Mouse (Mus musculus) liver, embryonic 16.5 days (tissue): Measurements from ENCODE around the gene Slc16a7. TPM values are rescaled to one million over a fixed set of nuclear protein-coding genes. Genes with fewer than 3 reads are reported as not detected.

Experiments
- ATAC-seq: fragments of 200-750 bp; cut with Nextera tagmentation; 2 replicates; pipeline ENCODE4 v1.8.0; 2017; ENCODE audit warnings: low read depth, mild to moderate bottlenecking, moderate number of reproducible peaks, moderate library complexity
- H3K27ac ChIP-seq: fragments of 300-500 bp; sonication (generic); 2 replicates; pipeline ENCODE4 v1.5.1; 2014; ENCODE audit warnings: mild to moderate bottlenecking, low read length
- H3K27me3 ChIP-seq: fragments of 300-500 bp; sonication (generic); 2 replicates; pipeline ENCODE4 v1.6.1; 2014; ENCODE audit warnings: low read depth, low read length, mixed read lengths; ENCODE audit not compliant: control insufficient read depth, insufficient read depth
- H3K36me3 ChIP-seq: fragments of 300-500 bp; sonication (generic); 2 replicates; pipeline ENCODE4 v1.6.1; 2014; ENCODE audit warnings: mild to moderate bottlenecking; ENCODE audit not compliant: control insufficient read depth, insufficient read depth
- H3K4me1 ChIP-seq: fragments of 300-500 bp; sonication (generic); 2 replicates; pipeline ENCODE4 v1.6.1; 2014; ENCODE audit warnings: low read depth, low read length, mixed read lengths; ENCODE audit not compliant: control insufficient read depth
- H3K4me2 ChIP-seq: fragments of 300-500 bp; sonication (generic); 2 replicates; pipeline ENCODE4 v1.6.1; 2014; ENCODE audit warnings: low read depth, low read length, mixed read lengths
- H3K4me3 ChIP-seq: fragments of 300-500 bp; sonication (generic); 2 replicates; pipeline ENCODE4 v1.5.1; 2014; ENCODE audit warnings: low read depth, mild to moderate bottlenecking, low read length
- H3K9ac ChIP-seq: fragments of 300-500 bp; sonication (generic); 2 replicates; pipeline ENCODE4 v1.6.1; 2014; ENCODE audit warnings: low read depth, low read length
- H3K9me3 ChIP-seq: fragments of 300-500 bp; sonication (generic); replicated peaks from 2 replicates; pipeline ENCODE4 v1.6.1; 2016; ENCODE audit warnings: low read length; ENCODE audit not compliant: control insufficient read depth
- WGBS: fragments of 180-500 bp; shearing (Covaris S2); extraction: QIAGEN DNeasy Blood & Tissue Kit; methylation state at CpG from one replicate; pipeline ENCODE4 v1.1.7; 2014; ENCODE audit not compliant: insufficient replicate concordance; 5-methylcytosine and 5-hydroxymethylcytosine counted together
- polyA plus RNA-seq: library from polyadenylated mRNA; unstranded; fragments of >200 nt; fragmentation: Nextera tagmentation; extraction: Ambion mirVana; gene quantifications from 2 replicates; pipeline ENCODE4 v1.2.1, GENCODE M21; 2015

The Slc16a7 gene
- polyA plus RNA-seq, 1 experiment from 2014 or later, result 13.4 TPM

DNA sequence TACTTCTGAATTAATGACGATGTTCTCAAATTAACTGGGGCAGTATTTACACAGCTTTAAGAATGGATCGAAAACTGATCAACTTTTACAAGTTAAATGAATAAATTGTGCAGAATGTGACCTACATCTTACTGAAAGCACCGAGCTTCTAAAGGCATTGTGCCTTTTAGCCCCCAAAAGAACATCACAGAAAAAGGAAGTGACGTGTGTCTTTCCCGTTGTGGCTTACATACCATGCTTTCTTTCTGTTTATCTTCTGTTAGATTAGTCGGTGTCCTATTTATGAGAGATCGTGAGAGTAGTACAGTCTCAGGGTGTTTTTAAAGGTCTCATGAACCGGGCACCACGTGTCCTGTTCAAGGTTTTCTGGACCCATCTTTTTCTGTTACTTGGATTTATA, 98.9 kb downstream of the Slc16a7 start:
- Histone ChIP-seq H3K27me3 (no peaks in the 10 kb centered on the region), H3K4me2 (no peak overlapping the region), H3K4me1 (no peaks in the 10 kb centered on the region), H3K9ac (no peak overlapping the region), H3K36me3 (no peaks in the 10 kb centered on the region), H3K9me3 (no peaks in the 10 kb centered on the region), H3K27ac (no peak overlapping the region), H3K4me3 (no peak overlapping the region)
- no peak for ATAC-seq
- WGBS, result 48% methylated on average over 9 of the region's 9 CpGs

DNA sequence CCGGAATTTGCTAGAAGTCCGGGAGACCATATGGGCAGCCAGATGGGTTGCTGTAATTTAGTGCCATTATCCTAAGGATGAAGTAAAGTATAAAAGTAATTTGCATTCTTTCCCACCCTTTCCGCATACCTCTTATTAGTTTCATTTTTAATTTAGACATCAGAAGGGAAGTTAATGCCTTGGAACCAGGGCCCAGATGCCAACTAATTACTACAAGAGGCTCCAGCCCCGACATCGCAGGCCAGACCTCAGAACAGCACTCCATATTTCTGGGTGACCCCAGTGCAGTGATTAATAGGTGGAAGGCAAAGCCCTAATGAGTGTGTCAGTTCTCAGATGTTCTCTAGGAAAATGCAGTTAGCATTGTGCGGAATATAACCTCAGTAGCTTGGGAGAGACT, 100.7 kb downstream of the Slc16a7 start:
- Histone ChIP-seq H3K4me2 (no peak overlapping the region), H3K9ac (no peak overlapping the region), H3K27me3 (no peaks in the 10 kb centered on the region), H3K36me3 (no peaks in the 10 kb centered on the region), H3K9me3 (no peaks in the 10 kb centered on the region), H3K4me1 (no peaks in the 10 kb centered on the region), H3K27ac (no peak overlapping the region), H3K4me3 (no peak overlapping the region)
- WGBS, result 74% methylated on average over 6 of the region's 6 CpGs
- ATAC-seq, result no peak

- Histone ChIP-seq H3K9me3 (no peaks in the 10 kb centered on the region), H3K4me1 (no peaks in the 10 kb centered on the region), H3K27me3 (no peaks in the 10 kb centered on the region), H3K4me2 (no peak overlapping the region), H3K4me3 (no peak overlapping the region), H3K9ac (no peak overlapping the region), H3K27ac (no peak overlapping the region), H3K36me3 (no peaks in the 10 kb centered on the region)
- peak; percentile 66; the same call in 1 of the 2 replicates for ATAC-seq
- WGBS, result 59% methylated on average over 5 of the region's 5 CpGs
Measured at GRCm38 (mm10) chr10:125285386-125285785, 103.9 kb downstream of the Slc16a7 start.

- Histone ChIP-seq H3K9ac (no peak overlapping the region), H3K4me3 (no peak overlapping the region), H3K9me3 (no peaks in the 10 kb centered on the region), H3K27ac (no peak overlapping the region), H3K4me2 (no peak overlapping the region), H3K36me3 (no peaks in the 10 kb centered on the region), H3K4me1 (no peaks in the 10 kb centered on the region), H3K27me3 (no peaks in the 10 kb centered on the region)
- 72% methylated on average over 12 of the region's 12 CpGs for WGBS
- no peak for ATAC-seq
Measured at GRCm38 (mm10) chr10:125275149-125275848, 114.0 kb downstream of the Slc16a7 start.

GRCm38 (mm10) chr10:125274519-125275148, 114.6 kb downstream of the Slc16a7 start:
- Histone ChIP-seq H3K4me1 (no peaks in the 10 kb centered on the region), H3K36me3 (no peaks in the 10 kb centered on the region), H3K9ac (no peak overlapping the region), H3K4me2 (no peak overlapping the region), H3K9me3 (no peaks in the 10 kb centered on the region), H3K27me3 (no peaks in the 10 kb centered on the region), H3K4me3 (no peak overlapping the region), H3K27ac (no peak overlapping the region)
- ATAC-seq, result no peak
- 72% methylated on average over 5 of the region's 5 CpGs for WGBS

DNA sequence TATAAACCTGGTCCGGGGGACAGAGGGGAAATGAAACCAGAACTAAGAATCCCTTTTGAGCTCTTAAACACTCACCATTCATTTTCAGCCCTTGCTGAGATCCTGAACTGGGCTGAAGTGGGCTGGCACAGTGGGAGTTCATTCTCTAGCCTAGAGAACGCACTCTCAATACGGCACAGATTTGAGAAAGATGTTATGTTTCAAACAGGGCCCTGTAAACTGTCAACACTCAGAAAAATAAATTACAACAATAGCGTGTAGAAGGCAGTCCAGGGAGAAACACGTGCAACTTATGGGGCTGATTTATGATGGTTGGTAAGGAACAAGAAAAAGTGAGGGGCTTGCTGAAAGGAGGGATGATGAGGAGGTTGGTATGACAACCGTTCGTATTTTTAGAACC, 115.5 kb downstream of the Slc16a7 start:
- H3K27ac ChIP-seq, result no peak overlapping the region
- no peaks in the 10 kb centered on the region for H3K36me3 ChIP-seq
- H3K4me1 ChIP-seq, result no peaks in the 10 kb centered on the region
- no peak for ATAC-seq
- WGBS, result 62% methylated on average over 7 of the region's 7 CpGs
- H3K27me3 ChIP-seq, result no peaks in the 10 kb centered on the region
- no peak overlapping the region for H3K4me2 ChIP-seq
- no peak overlapping the region for H3K9ac ChIP-seq
- no peaks in the 10 kb centered on the region for H3K9me3 ChIP-seq
- H3K4me3 ChIP-seq, result no peak overlapping the region

DNA sequence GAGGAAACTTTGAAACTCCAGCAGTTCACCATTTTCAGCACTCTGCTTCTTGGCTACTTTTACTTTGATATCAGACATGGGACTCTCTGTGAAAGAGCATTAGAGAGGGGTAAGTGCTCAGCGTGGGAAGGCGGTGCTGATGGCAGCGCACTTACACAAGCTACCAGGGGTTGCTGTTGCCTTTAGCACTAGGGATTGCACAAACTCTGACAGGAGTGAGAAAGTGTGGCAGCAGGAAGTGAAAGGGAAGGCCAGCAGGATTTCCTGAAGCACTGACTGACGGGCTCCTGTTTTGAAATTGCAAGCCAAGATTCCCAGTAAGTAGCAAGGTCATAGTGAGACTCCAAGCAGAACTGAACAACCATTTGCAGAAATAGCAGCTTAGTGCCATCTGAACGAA, 117.8 kb downstream of the Slc16a7 start:
- Histone ChIP-seq H3K9me3 (no peaks in the 10 kb centered on the region), H3K4me3 (no peak overlapping the region), H3K4me2 (no peak overlapping the region), H3K27me3 (no peaks in the 10 kb centered on the region), H3K4me1 (no peaks in the 10 kb centered on the region), H3K36me3 (no peaks in the 10 kb centered on the region), H3K9ac (no peak overlapping the region), H3K27ac (no peak overlapping the region; the same call in 1 of the 2 replicates)
- WGBS, result 37% methylated on average over 5 of the region's 5 CpGs
- ATAC-seq, result peak; percentile 60

DNA sequence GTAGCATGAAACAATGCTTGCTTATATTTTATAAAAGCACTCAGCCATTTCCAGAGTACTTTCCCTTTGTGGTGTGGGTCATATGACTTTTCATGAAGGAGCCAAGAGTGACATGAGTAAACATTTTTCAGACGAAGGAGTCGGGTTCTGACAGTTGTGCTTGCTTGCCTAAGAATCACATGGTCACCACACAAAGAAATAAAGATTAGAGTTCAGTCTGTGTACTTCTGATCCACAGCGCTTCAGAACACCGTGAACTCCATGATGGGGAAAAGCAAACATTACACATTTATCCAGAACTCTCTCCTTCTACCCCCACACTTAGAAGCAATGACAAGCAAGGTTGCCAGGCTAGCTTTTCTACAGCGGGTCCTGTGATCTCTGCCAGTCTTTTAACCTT, 119.0 kb downstream of the Slc16a7 start:
- Histone ChIP-seq H3K4me2 (no peak overlapping the region), H3K27me3 (no peaks in the 10 kb centered on the region), H3K27ac (0 out of 2 replicates have a peak overlapping the region, but pooled peaks have one; percentile 37), H3K4me1 (no peaks in the 10 kb centered on the region), H3K36me3 (no peaks in the 10 kb centered on the region), H3K9ac (no peak overlapping the region), H3K9me3 (no peaks in the 10 kb centered on the region), H3K4me3 (no peak overlapping the region)
- WGBS, result 52% methylated on average over 5 of the region's 5 CpGs
- peak; percentile 68 for ATAC-seq

- Histone ChIP-seq H3K4me2 (no peak overlapping the region), H3K9ac (no peak overlapping the region), H3K27me3 (no peaks in the 10 kb centered on the region), H3K4me1 (no peaks in the 10 kb centered on the region), H3K4me3 (no peak overlapping the region), H3K9me3 (no peaks in the 10 kb centered on the region), H3K36me3 (no peaks in the 10 kb centered on the region), H3K27ac (no peak overlapping the region)
- WGBS, result 62% methylated on average over 4 of the region's 4 CpGs
- ATAC-seq, result no peak
Measured at GRCm38 (mm10) chr10:125266322-125266721, 122.9 kb downstream of the Slc16a7 start.
